Mouse (Mus musculus): Measurements from ENCODE around the gene Try4. TPM values are rescaled to one million over a fixed set of nuclear protein-coding genes. Genes with fewer than 3 reads are reported as not detected.
A peak's percentile ranks its signal among the peaks of the same experiment; 100 is the strongest.
"Not testable (repeated sequence)": the region's sequence is repeated elsewhere in the genome, so short reads cannot be mapped to it uniquely, and the experiment has no call there.

Gene Try4
- not detected in 2 replicates for polyA plus RNA-seq (2015; fragmentation: Nextera tagmentation; extraction: Ambion mirVana)

- Histone ChIP-seq H3K9ac (replicated peaks; ENCODE audit: low read depth) (no peak within 1 kb of the TSS), H3K4me2 (replicated peaks; ENCODE audit: low read depth, low read length) (no peak within 1 kb of the TSS), H3K9me3 (ENCODE audit: low read length) (no peaks in the 10 kb centered on the region), H3K27ac (ENCODE audit: low read length) (no peak within 1 kb of the TSS), H3K27me3 (replicated peaks; ENCODE audit: insufficient read depth, low read length) (no peaks in the 10 kb centered on the region), H3K4me1 (ENCODE audit: insufficient read depth, low read depth, low read length) (no peaks in the 10 kb centered on the region), H3K36me3 (ENCODE audit: insufficient read depth, low read length) (no peaks in the 10 kb centered on the region), H3K4me3 (ENCODE audit: low read depth, low read length) (no peak within 1 kb of the TSS)
- ATAC-seq (no peak), DNase-seq (ENCODE audit: low spot score) (no peak)
- WGBS, result 28% methylated on average over 1 of the region's 1 CpGs
- TF ChIP-seq EP300 (IDR thresholded peaks at IDR 0.05) (no peak), CTCF (IDR thresholded peaks at IDR 0.05) (no peak)
Measured at GRCm38 (mm10) chr6:41301969-41302368, at the start of gene Try4. Try4 (plus strand) TSS chr6:41302269.

DNA sequence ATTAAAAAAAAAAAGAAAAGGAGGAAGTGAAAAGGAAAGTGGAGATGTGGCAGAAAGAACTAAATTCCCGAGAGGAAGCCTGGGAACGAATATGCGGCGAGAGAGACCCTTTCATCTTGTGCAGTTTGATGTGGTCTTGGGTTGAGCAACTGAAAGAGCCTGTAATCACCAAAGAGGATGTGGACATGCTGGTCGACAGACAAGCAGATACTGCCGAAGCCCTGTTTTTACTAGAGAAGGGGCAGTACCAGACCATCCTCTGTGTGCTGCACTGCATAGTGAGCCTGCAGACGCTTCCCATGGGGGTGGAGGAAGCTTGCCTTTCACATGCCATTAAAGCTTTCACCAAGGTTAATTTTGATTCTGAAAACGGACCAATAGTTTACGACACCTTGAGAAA, 48.8 kb upstream of the Try4 start:
- H3K4me3 ChIP-seq (ENCODE audit: low read depth, low read length); H3K4me1 ChIP-seq (ENCODE audit: insufficient read depth, low read depth, low read length); H3K27me3 ChIP-seq (replicated peaks; ENCODE audit: insufficient read depth, low read length); DNase-seq (ENCODE audit: low spot score); H3K4me2 ChIP-seq (replicated peaks; ENCODE audit: low read depth, low read length); H3K36me3 ChIP-seq (ENCODE audit: insufficient read depth, low read length); H3K9me3 ChIP-seq (ENCODE audit: low read length); ATAC-seq; H3K9ac ChIP-seq (replicated peaks; ENCODE audit: low read depth); H3K27ac ChIP-seq (ENCODE audit: low read length): not testable (repeated sequence)
- 85% methylated on average over 9 of the region's 9 CpGs for WGBS

DNA sequence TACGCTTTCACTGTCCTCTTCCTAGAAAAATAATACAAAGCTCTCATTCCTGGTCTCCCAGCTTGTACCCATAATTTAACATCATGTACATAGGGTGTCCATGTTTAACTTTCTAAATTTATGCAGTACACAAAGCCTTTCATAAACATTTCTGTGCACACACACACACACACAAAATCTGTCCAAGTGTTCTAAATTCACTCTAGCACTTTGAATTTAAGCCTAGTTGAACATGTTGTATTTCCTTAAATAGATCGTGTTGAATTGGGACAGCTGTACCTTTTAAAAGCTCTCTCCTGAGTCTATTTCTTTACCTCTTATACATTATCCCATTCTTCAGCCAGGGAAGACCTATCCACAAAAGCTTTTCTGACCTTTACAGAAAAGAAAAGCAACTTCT, 45.6 kb upstream of the Try4 start:
- Histone ChIP-seq H3K27me3 (replicated peaks; ENCODE audit: insufficient read depth, low read length) (no peaks in the 10 kb centered on the region), H3K36me3 (ENCODE audit: insufficient read depth, low read length) (no peaks in the 10 kb centered on the region), H3K27ac (ENCODE audit: low read length) (no peak overlapping the region), H3K9ac (replicated peaks; ENCODE audit: low read depth) (no peak overlapping the region), H3K4me2 (replicated peaks; ENCODE audit: low read depth, low read length) (no peak overlapping the region), H3K4me1 (ENCODE audit: insufficient read depth, low read depth, low read length) (no peaks in the 10 kb centered on the region), H3K9me3 (ENCODE audit: low read length) (no peaks in the 10 kb centered on the region), H3K4me3 (ENCODE audit: low read depth, low read length) (no peak overlapping the region)
- WGBS, result 85% methylated on average over 2 of the region's 2 CpGs
- DNase-seq (ENCODE audit: low spot score) (no peak), ATAC-seq (no peak)
- TF ChIP-seq CTCF (IDR thresholded peaks at IDR 0.05), result no peak
- no peak for TF ChIP-seq EP300 (IDR thresholded peaks at IDR 0.05)

DNA sequence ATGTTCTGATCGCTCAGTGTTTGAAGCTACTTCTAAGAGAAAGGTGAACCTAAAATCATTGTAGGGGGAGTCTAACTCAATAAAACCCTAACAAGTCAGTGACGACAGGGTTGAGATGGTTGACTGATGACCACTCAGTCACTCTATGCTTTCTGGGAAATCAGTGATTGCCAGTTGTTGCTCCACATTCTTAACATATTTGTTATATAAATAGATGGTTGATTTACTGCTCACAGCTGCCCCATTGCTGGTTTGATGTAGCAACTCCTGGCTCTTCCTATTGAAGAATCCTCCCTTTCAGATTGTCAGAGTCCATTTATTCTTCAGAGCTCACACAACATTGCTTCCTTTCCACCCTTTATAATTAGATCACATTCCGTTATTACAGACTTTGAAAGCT, 44.6 kb upstream of the Try4 start:
- Histone ChIP-seq H3K4me1 (ENCODE audit: insufficient read depth, low read depth, low read length) (no peaks in the 10 kb centered on the region), H3K4me3 (ENCODE audit: low read depth, low read length) (no peak overlapping the region), H3K27me3 (replicated peaks; ENCODE audit: insufficient read depth, low read length) (no peaks in the 10 kb centered on the region), H3K36me3 (ENCODE audit: insufficient read depth, low read length) (no peaks in the 10 kb centered on the region), H3K9ac (replicated peaks; ENCODE audit: low read depth) (no peak overlapping the region), H3K9me3 (ENCODE audit: low read length) (no peaks in the 10 kb centered on the region), H3K4me2 (replicated peaks; ENCODE audit: low read depth, low read length) (no peak overlapping the region), H3K27ac (ENCODE audit: low read length) (no peak overlapping the region)
- 75% methylated on average over 3 of the region's 3 CpGs for WGBS
- no peak for ATAC-seq
- no peak for DNase-seq (ENCODE audit: low spot score)
- no peak for TF ChIP-seq EP300 (IDR thresholded peaks at IDR 0.05)
- TF ChIP-seq CTCF (IDR thresholded peaks at IDR 0.05), result no peak

DNA sequence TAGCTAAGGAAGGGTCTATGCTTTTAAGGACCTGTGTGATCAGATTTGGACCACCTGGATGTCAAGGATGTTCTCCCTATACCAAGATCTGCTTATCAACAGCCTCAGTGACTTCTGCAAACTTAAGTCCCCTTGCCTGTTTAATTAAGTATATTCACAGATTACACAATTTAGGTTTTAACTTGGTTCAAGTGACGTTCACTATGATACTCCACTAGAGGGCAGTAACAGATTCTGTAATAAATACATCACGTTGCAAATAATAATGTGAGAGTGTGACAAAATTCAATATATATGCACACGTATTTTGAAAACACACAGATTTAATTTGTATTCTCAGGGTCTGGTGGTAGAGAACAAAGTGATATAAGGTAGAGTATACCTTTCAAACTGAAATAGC, 39.3 kb upstream of the Try4 start:
- TF ChIP-seq CTCF (IDR thresholded peaks at IDR 0.05), result peak; percentile 19; the same call in 1 of the 2 replicates
- no peak for TF ChIP-seq EP300 (IDR thresholded peaks at IDR 0.05)
- no peak for ATAC-seq
- H3K9me3 ChIP-seq (ENCODE audit: low read length), result no peaks in the 10 kb centered on the region
- H3K4me1 ChIP-seq (ENCODE audit: insufficient read depth, low read depth, low read length), result no peaks in the 10 kb centered on the region
- no peak overlapping the region for H3K27ac ChIP-seq (ENCODE audit: low read length)
- no peaks in the 10 kb centered on the region for H3K27me3 ChIP-seq (replicated peaks; ENCODE audit: insufficient read depth, low read length)
- H3K4me2 ChIP-seq (replicated peaks; ENCODE audit: low read depth, low read length), result no peak overlapping the region
- peak; percentile 6 for DNase-seq (ENCODE audit: low spot score)
- 39% methylated on average over 3 of the region's 3 CpGs for WGBS
- H3K36me3 ChIP-seq (ENCODE audit: insufficient read depth, low read length), result no peaks in the 10 kb centered on the region
- no peak overlapping the region for H3K9ac ChIP-seq (replicated peaks; ENCODE audit: low read depth)
- H3K4me3 ChIP-seq (ENCODE audit: low read depth, low read length), result no peak overlapping the region

DNA sequence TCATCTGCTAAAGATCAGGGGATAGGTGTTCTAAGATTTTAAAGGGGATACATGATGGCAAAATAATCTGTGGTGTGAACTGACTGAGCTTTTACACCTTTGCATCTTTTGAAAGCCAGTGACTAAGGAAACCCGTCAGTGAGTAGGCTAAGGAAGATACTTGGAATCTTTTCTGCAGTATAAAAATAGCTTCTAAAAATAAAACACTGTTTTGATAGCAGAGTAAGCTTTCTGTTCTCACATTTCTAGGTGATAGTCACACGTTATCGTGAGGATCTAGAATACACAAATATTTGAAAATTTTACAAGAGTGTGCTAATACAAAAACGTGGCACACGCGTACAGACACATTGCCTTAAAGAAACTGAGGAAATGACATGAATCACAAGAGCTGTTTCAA, 35.9 kb upstream of the Try4 start:
- H3K4me1 ChIP-seq (ENCODE audit: insufficient read depth, low read depth, low read length), result no peaks in the 10 kb centered on the region
- no peaks in the 10 kb centered on the region for H3K36me3 ChIP-seq (ENCODE audit: insufficient read depth, low read length)
- 78% methylated on average over 6 of the region's 6 CpGs for WGBS
- H3K9me3 ChIP-seq (ENCODE audit: low read length), result no peaks in the 10 kb centered on the region
- ATAC-seq, result no peak
- DNase-seq (ENCODE audit: low spot score), result no peak
- H3K27me3 ChIP-seq (replicated peaks; ENCODE audit: insufficient read depth, low read length), result no peaks in the 10 kb centered on the region
- no peak overlapping the region for H3K4me2 ChIP-seq (replicated peaks; ENCODE audit: low read depth, low read length)
- H3K27ac ChIP-seq (ENCODE audit: low read length), result no peak overlapping the region
- no peak for TF ChIP-seq CTCF (IDR thresholded peaks at IDR 0.05)
- TF ChIP-seq EP300 (IDR thresholded peaks at IDR 0.05), result no peak
- H3K4me3 ChIP-seq (ENCODE audit: low read depth, low read length), result no peak overlapping the region
- no peak overlapping the region for H3K9ac ChIP-seq (replicated peaks; ENCODE audit: low read depth)

DNA sequence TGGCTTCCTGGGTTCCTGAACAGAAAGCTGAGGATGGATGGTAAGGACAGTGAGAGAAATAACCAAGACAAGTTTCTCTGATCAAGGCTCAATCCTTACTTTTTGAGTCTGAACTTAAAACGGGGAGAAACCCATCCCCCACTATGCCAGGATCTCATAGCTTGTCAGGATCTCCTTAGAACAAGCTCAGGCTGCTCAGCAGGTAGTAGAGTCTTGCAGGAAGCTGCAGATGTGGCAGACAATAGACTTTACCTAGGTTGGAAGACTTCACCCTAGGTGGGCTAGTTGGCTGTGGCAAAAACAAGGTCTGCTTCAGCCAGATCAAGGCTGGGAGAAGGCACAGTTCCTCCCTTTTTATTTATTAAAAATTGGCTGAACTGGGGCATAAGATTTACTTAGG, 3.8 kb upstream of the Try4 start:
- Histone ChIP-seq H3K9ac (replicated peaks; ENCODE audit: low read depth) (no peak overlapping the region), H3K27ac (ENCODE audit: low read length) (no peak overlapping the region), H3K4me2 (replicated peaks; ENCODE audit: low read depth, low read length) (no peak overlapping the region), H3K27me3 (replicated peaks; ENCODE audit: insufficient read depth, low read length) (no peaks in the 10 kb centered on the region), H3K9me3 (ENCODE audit: low read length) (no peaks in the 10 kb centered on the region), H3K36me3 (ENCODE audit: insufficient read depth, low read length) (no peaks in the 10 kb centered on the region), H3K4me1 (ENCODE audit: insufficient read depth, low read depth, low read length) (no peaks in the 10 kb centered on the region), H3K4me3 (ENCODE audit: low read depth, low read length) (no peak overlapping the region)
- DNase-seq (ENCODE audit: low spot score) (no peak), ATAC-seq (no peak)
- 25% methylated on average over 1 of the region's 1 CpGs for whole genome bisulfite sequencing
- no peak for TF ChIP-seq CTCF (IDR thresholded peaks at IDR 0.05)
- no peak for TF ChIP-seq EP300 (IDR thresholded peaks at IDR 0.05)

GRCm38 (mm10) chr6:41316741-41317140, 14.7 kb downstream of the Try4 start, which contains the start of gene Try5:
Try5 (minus strand) TSS chr6:41316841.
- H3K27me3 ChIP-seq (replicated peaks; ENCODE audit: insufficient read depth, low read length); H3K9me3 ChIP-seq (ENCODE audit: low read length); H3K36me3 ChIP-seq (ENCODE audit: insufficient read depth, low read length); ATAC-seq; DNase-seq (ENCODE audit: low spot score); H3K4me3 ChIP-seq (ENCODE audit: low read depth, low read length); H3K27ac ChIP-seq (ENCODE audit: low read length); H3K9ac ChIP-seq (replicated peaks; ENCODE audit: low read depth); H3K4me1 ChIP-seq (ENCODE audit: insufficient read depth, low read depth, low read length); H3K4me2 ChIP-seq (replicated peaks; ENCODE audit: low read depth, low read length): not testable (repeated sequence)
- 49% methylated on average over 3 of the region's 3 CpGs for WGBS
